Mouse (Mus musculus) hindbrain, postnatal 0 days (tissue): Measurements from ENCODE around the gene Hnrnpd. TPM values are rescaled to one million over a fixed set of nuclear protein-coding genes. Genes with fewer than 3 reads are reported as not detected.
A peak's percentile ranks its signal among the peaks of the same experiment; 100 is the strongest.

Experiments used
- ATAC-seq: fragments of 200-750 bp; cut with Nextera tagmentation; 2 replicates; pipeline ENCODE4 v1.8.0; 2017; ENCODE audit warnings: mild to moderate bottlenecking, moderate TSS enrichment, moderate library complexity
- DNase-seq: peaks from one replicate; pipeline ENCODE4 v3.0.0-alpha.2; 2015; ENCODE audit warnings: low spot score
- H3K27ac ChIP-seq: fragments of 300-500 bp; sonication (generic); 2 replicates; pipeline ENCODE4 v1.5.1; 2014; ENCODE audit warnings: mild to moderate bottlenecking
- H3K27me3 ChIP-seq: fragments of 300-500 bp; sonication (generic); 2 replicates; pipeline ENCODE4 v1.6.1; 2014; ENCODE audit warnings: low read length, mixed read lengths; ENCODE audit not compliant: insufficient read depth
- H3K36me3 ChIP-seq: fragments of 300-500 bp; sonication (generic); 2 replicates; pipeline ENCODE4 v1.6.1; 2014; ENCODE audit warnings: low read length, mixed read lengths; ENCODE audit not compliant: insufficient read depth
- H3K4me1 ChIP-seq: fragments of 300-500 bp; sonication (generic); 2 replicates; pipeline ENCODE4 v1.6.1; 2014; ENCODE audit warnings: antibody characterized with exemption, low read length, mixed read lengths; ENCODE audit not compliant: insufficient read depth
- H3K4me2 ChIP-seq: fragments of 300-500 bp; sonication (generic); 2 replicates; pipeline ENCODE4 v1.6.1; 2014; ENCODE audit warnings: low read depth, mild to moderate bottlenecking, low read length, moderate library complexity, mixed read lengths
- H3K4me3 ChIP-seq: fragments of 300-500 bp; sonication (generic); 2 replicates; pipeline ENCODE4 v1.5.1; 2014; ENCODE audit warnings: low read length
- H3K9ac ChIP-seq: fragments of 300-500 bp; sonication (generic); replicated peaks from 2 replicates; pipeline ENCODE4 v1.6.1; 2014; ENCODE audit warnings: mild to moderate bottlenecking, low read length, moderate library complexity, mixed read lengths
- H3K9me3 ChIP-seq: fragments of 300-500 bp; sonication (generic); 2 replicates; pipeline ENCODE4 v1.6.1; 2016; ENCODE audit warnings: low read length, mixed read lengths
- CTCF ChIP-seq: IDR thresholded peaks from 2 replicates; pipeline ENCODE4 v1.5.1; 2016; ENCODE audit warnings: antibody characterized with exemption, control low read depth, low read depth
- WGBS: fragments of 180-500 bp; shearing (Covaris S2); extraction: QIAGEN DNeasy Blood & Tissue Kit; methylation state at CpG from one replicate; pipeline ENCODE4 v1.1.7; 2014; 5-methylcytosine and 5-hydroxymethylcytosine counted together
- polyA plus RNA-seq: library from polyadenylated mRNA; unstranded; fragments of >200 nt; fragmentation: Nextera tagmentation; extraction: Ambion mirVana; gene quantifications from 2 replicates; pipeline ENCODE4 v1.2.1, GENCODE M21; 2015
- total RNA-seq: library from RNA; depleted of rRNA; stranded (reverse); fragments of >200 nt; gene quantifications from 2 replicates; pipeline ENCODE4 v1.2.3, GENCODE M21; 2014; rRNA removed

Gene Hnrnpd
- total and polyA plus RNA-seq, 2 experiments from 2014 or later, result 28.6 to 103 TPM

GRCm38 (mm10) chr5:99941273-99941672 lies 37.5 kb downstream of the Hnrnpd start:
- ATAC-seq, result no peak
- Histone ChIP-seq H3K4me1 (no peaks in the 10 kb centered on the region), H3K36me3 (no peaks in the 10 kb centered on the region), H3K9me3 (no peaks in the 10 kb centered on the region), H3K4me3 (no peak overlapping the region), H3K4me2 (no peak overlapping the region), H3K9ac (no peak overlapping the region), H3K27me3 (no peaks in the 10 kb centered on the region), H3K27ac (no peak overlapping the region)
- TF ChIP-seq CTCF, result no peak
- 78% methylated on average over 10 of the region's 10 CpGs for WGBS
- no peak for DNase-seq

GRCm38 (mm10) chr5:99939440-99939839 lies 39.3 kb downstream of the Hnrnpd start:
- H3K4me2 ChIP-seq, result no peak overlapping the region
- no peaks in the 10 kb centered on the region for H3K9me3 ChIP-seq
- no peaks in the 10 kb centered on the region for H3K36me3 ChIP-seq
- no peak overlapping the region for H3K9ac ChIP-seq
- TF ChIP-seq CTCF, result no peak
- DNase-seq (no peak), ATAC-seq (0 out of 2 replicates have a peak, but pooled peaks have one; percentile 40)
- no peak overlapping the region for H3K27ac ChIP-seq
- no peak overlapping the region for H3K4me3 ChIP-seq
- 55% methylated on average over 3 of the region's 3 CpGs for WGBS
- no peaks in the 10 kb centered on the region for H3K4me1 ChIP-seq
- H3K27me3 ChIP-seq, result no peaks in the 10 kb centered on the region

DNA sequence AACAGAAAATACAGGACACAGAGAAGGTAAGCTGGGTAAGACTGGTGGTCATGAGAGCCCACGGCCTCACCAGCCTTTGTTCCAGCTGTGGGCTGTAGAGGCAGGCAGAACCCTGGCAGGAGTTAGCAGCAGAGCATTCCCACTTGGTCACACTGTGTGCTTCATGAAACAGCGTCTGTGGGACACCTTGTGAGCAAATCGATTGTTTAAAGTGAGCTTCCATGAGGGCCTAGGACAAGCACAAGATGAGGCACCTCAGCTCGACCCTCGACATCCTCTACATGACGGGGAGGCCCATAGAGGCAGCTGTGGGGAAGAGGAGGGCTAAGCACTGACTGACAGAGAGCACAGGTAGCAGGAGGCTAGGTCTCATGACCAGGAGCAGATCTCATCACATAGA lies 46.8 kb downstream of the Hnrnpd start:
- H3K27me3 ChIP-seq, result no peaks in the 10 kb centered on the region
- no peaks in the 10 kb centered on the region for H3K4me1 ChIP-seq
- no peaks in the 10 kb centered on the region for H3K9me3 ChIP-seq
- no peak overlapping the region for H3K27ac ChIP-seq
- 85% methylated on average over 6 of the region's 6 CpGs for WGBS
- ATAC-seq (no peak), DNase-seq (no peak)
- no peak for TF ChIP-seq CTCF
- no peaks in the 10 kb centered on the region for H3K36me3 ChIP-seq
- no peak overlapping the region for H3K4me3 ChIP-seq
- no peak overlapping the region for H3K9ac ChIP-seq
- no peak overlapping the region for H3K4me2 ChIP-seq

DNA sequence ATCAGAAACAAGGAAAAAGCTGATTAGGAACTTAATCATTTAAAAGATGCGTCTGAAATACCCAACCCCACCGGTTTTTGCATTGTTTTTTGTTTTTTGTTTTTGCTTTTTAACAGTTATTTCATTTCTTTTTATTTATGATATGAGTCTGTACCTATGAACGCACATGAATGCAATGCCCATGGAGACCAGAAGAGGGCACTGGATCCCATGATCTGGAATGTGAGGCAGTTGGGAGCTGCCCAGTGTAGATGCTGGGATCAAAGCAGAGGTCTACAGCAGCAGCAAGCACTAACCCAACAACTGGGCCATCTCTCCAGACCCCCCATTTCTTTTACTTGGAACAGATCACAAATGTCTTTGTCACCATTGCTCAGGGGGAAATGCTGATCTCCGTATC lies 50.8 kb downstream of the Hnrnpd start:
- H3K27me3 ChIP-seq, result no peaks in the 10 kb centered on the region
- no peak overlapping the region for H3K4me3 ChIP-seq
- no peaks in the 10 kb centered on the region for H3K9me3 ChIP-seq
- ATAC-seq, result no peak
- no peaks in the 10 kb centered on the region for H3K4me1 ChIP-seq
- no peaks in the 10 kb centered on the region for H3K36me3 ChIP-seq
- 54% methylated on average over 4 of the region's 4 CpGs for WGBS
- TF ChIP-seq CTCF, result peak; percentile 57
- H3K9ac ChIP-seq, result no peak overlapping the region
- DNase-seq, result peak; percentile 30
- H3K4me2 ChIP-seq, result no peak overlapping the region
- no peak overlapping the region for H3K27ac ChIP-seq

DNA sequence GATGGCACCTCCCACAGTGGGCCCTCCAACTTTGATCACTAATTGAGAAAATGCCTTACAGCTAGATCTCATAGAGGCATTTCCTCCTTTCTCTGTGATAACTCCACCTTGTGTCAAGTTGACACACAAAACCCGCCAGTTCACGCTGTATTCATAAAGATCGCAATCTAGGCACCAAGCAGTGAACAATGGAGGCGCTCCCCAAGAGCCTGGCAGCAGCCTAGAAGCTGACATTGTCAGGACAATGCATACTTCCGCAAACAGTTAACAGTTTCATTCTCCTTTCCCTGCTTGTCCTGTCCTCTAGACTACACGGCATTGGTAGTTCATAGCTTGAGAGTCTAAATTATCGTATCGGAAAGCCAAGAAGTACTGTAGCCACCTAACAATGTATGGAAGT lies 56.7 kb downstream of the Hnrnpd start:
- ATAC-seq (no peak), DNase-seq (no peak)
- Histone ChIP-seq H3K4me2 (no peak overlapping the region), H3K27me3 (no peaks in the 10 kb centered on the region), H3K4me3 (no peak overlapping the region), H3K27ac (no peak overlapping the region), H3K4me1 (no peaks in the 10 kb centered on the region), H3K9ac (no peak overlapping the region), H3K36me3 (no peaks in the 10 kb centered on the region), H3K9me3 (no peaks in the 10 kb centered on the region)
- no peak for TF ChIP-seq CTCF
- 66% methylated on average over 8 of the region's 8 CpGs for WGBS

GRCm38 (mm10) chr5:99915494-99915893 lies 63.2 kb downstream of the Hnrnpd start:
- no peak for ATAC-seq
- no peak overlapping the region for H3K9ac ChIP-seq

GRCm38 (mm10) chr5:99906181-99906956 lies 72.4 kb downstream of the Hnrnpd start, which contains the start of gene Vamp9:
TSS of gene Vamp9 (plus strand) at chr5:99906254.
- Histone ChIP-seq H3K9me3 (no peaks in the 10 kb centered on the region), H3K4me3 (peak within 1 kb of the TSS; percentile 55), H3K27me3 (0 out of 2 replicates have a peak, but pooled peaks cover 4% of the 10 kb centered on the region), H3K9ac (peak within 1 kb of the TSS; percentile 54), H3K27ac (peak within 1 kb of the TSS; percentile 80), H3K36me3 (no peaks in the 10 kb centered on the region), H3K4me2 (peak within 1 kb of the TSS; percentile 52), H3K4me1 (no peaks in the 10 kb centered on the region)
- DNase-seq (peak; percentile 96), ATAC-seq (peak; percentile 99)
- WGBS, result 12% methylated on average over 49 of the region's 49 CpGs
- TF ChIP-seq CTCF, result peak; percentile 65

More at GRCm38 (mm10) chr5:99915494-99915893, 63.2 kb downstream of the Hnrnpd start:
- no peak overlapping the region for H3K27ac ChIP-seq
- H3K36me3 ChIP-seq, result no peaks in the 10 kb centered on the region
- TF ChIP-seq CTCF, result no peak
- H3K9me3 ChIP-seq, result no peaks in the 10 kb centered on the region
- no peaks in the 10 kb centered on the region for H3K27me3 ChIP-seq
- no peak overlapping the region for H3K4me3 ChIP-seq
- DNase-seq, result no peak
- no peak overlapping the region for H3K4me2 ChIP-seq
- H3K4me1 ChIP-seq, result no peaks in the 10 kb centered on the region
- 44% methylated on average over 7 of the region's 7 CpGs for WGBS

Other genes starting within 250 kb of the Hnrnpd start
- 34.8 and 39.9 TPM in 2 replicates for gene Rasgef1b, start 249.9 kb downstream of the Hnrnpd start, total RNA-seq
- 31.1 and 32.0 TPM in 2 replicates for gene Rasgef1b, start 249.9 kb downstream of the Hnrnpd start, polyA plus RNA-seq
- 0.31 TPM in 1 of 2 replicates, not detected in the other for gene Vamp9, start 72.7 kb downstream of the Hnrnpd start, total RNA-seq
- gene Vamp9, start 72.7 kb downstream of the Hnrnpd start, polyA plus RNA-seq, result 0.38 and 1.2 TPM in 2 replicates
- gene 4930524J08Rik, start 123 bp upstream of the Hnrnpd start, total RNA-seq, result 0.52 and 1.2 TPM in 2 replicates
- 3.8 and 4.0 TPM in 2 replicates for gene 4930524J08Rik, start 123 bp upstream of the Hnrnpd start, polyA plus RNA-seq
- 107 and 121 TPM in 2 replicates for gene Hnrnpdl, start 60.7 kb upstream of the Hnrnpd start, total RNA-seq
- 184 and 193 TPM in 2 replicates for gene Hnrnpdl, start 60.7 kb upstream of the Hnrnpd start, polyA plus RNA-seq
- gene Enoph1, start 61.0 kb upstream of the Hnrnpd start, total RNA-seq, result 41.6 and 55.6 TPM in 2 replicates
- 48.6 and 49.0 TPM in 2 replicates for gene Enoph1, start 61.0 kb upstream of the Hnrnpd start, polyA plus RNA-seq
- gene Tmem150c, start 180.9 kb upstream of the Hnrnpd start, total RNA-seq, result 48.6 and 59.5 TPM in 2 replicates
- 32.7 and 33.5 TPM in 2 replicates for gene Tmem150c, start 180.9 kb upstream of the Hnrnpd start, polyA plus RNA-seq